Mouse (Mus musculus): Measurements from ENCODE around the gene Xbp1. TPM values are rescaled to one million over a fixed set of nuclear protein-coding genes. Genes with fewer than 3 reads are reported as not detected.
A peak's percentile ranks its signal among the peaks of the same experiment; 100 is the strongest.
"Not testable (repeated sequence)": the region's sequence is repeated elsewhere in the genome, so short reads cannot be mapped to it uniquely, and the experiment has no call there.

Xbp1 gene
- polyA plus RNA-seq, 1 experiment from 2014 or later, result 248 TPM

GRCm38 (mm10) chr11:5533108-5533507 lies 12.6 kb downstream of the Xbp1 start:
- H3K27me3 ChIP-seq (ENCODE audit: control insufficient read depth, insufficient read depth, low read length), result no peaks in the 10 kb centered on the region
- H3K4me1 ChIP-seq (ENCODE audit: control insufficient read depth, insufficient read depth, low read length), result no peaks in the 10 kb centered on the region
- H3K4me2 ChIP-seq (ENCODE audit: low read depth, low read length), result no peak overlapping the region
- H3K9ac ChIP-seq (ENCODE audit: low read length), result no peak overlapping the region
- H3K36me3 ChIP-seq (ENCODE audit: control insufficient read depth, insufficient read depth, low read length), result peaks cover 21% of the 10 kb centered on the region
- H3K9me3 ChIP-seq (replicated peaks; ENCODE audit: control insufficient read depth, low read length), result no peaks in the 10 kb centered on the region
- H3K4me3 ChIP-seq (replicated peaks; ENCODE audit: low read length), result no peak overlapping the region
- no peak overlapping the region for H3K27ac ChIP-seq (ENCODE audit: low read length)
- 74% methylated on average over 5 of the region's 5 CpGs for WGBS
- peak; percentile 64; the same call in 1 of the 2 replicates for ATAC-seq (ENCODE audit: insufficient read depth, low FRiP score)

GRCm38 (mm10) chr11:5537454-5537853 lies 17.0 kb downstream of the Xbp1 start:
- WGBS, result 77% methylated on average over 4 of the region's 4 CpGs
- not testable (repeated sequence) for ATAC-seq (ENCODE audit: insufficient read depth, low FRiP score); H3K9ac ChIP-seq (ENCODE audit: low read length); H3K4me2 ChIP-seq (ENCODE audit: low read depth, low read length); H3K4me3 ChIP-seq (replicated peaks; ENCODE audit: low read length); H3K9me3 ChIP-seq (replicated peaks; ENCODE audit: control insufficient read depth, low read length); H3K27me3 ChIP-seq (ENCODE audit: control insufficient read depth, insufficient read depth, low read length); H3K27ac ChIP-seq (ENCODE audit: low read length)
- peaks cover 20% of the 10 kb centered on the region for H3K36me3 ChIP-seq (ENCODE audit: control insufficient read depth, insufficient read depth, low read length)
- H3K4me1 ChIP-seq (ENCODE audit: control insufficient read depth, insufficient read depth, low read length), result peaks cover 16% of the 10 kb centered on the region

- Histone ChIP-seq H3K36me3 (ENCODE audit: control insufficient read depth, insufficient read depth, low read length) (peaks cover 10% of the 10 kb centered on the region), H3K9ac (ENCODE audit: low read length) (no peak overlapping the region), H3K27me3 (ENCODE audit: control insufficient read depth, insufficient read depth, low read length) (no peaks in the 10 kb centered on the region), H3K4me3 (replicated peaks; ENCODE audit: low read length) (peak overlapping the region; percentile 90), H3K27ac (ENCODE audit: low read length) (no peak overlapping the region), H3K9me3 (replicated peaks; ENCODE audit: control insufficient read depth, low read length) (no peaks in the 10 kb centered on the region), H3K4me2 (ENCODE audit: low read depth, low read length) (peak overlapping the region; percentile 80), H3K4me1 (ENCODE audit: control insufficient read depth, insufficient read depth, low read length) (peaks cover 17% of the 10 kb centered on the region)
- WGBS, result 44% methylated on average over 4 of the region's 4 CpGs
- no peak for ATAC-seq (ENCODE audit: insufficient read depth, low FRiP score)
Measured at GRCm38 (mm10) chr11:5540331-5540730, 19.9 kb downstream of the Xbp1 start.

- Histone ChIP-seq H3K36me3 (ENCODE audit: control insufficient read depth, insufficient read depth, low read length) (peaks cover 10% of the 10 kb centered on the region), H3K27ac (ENCODE audit: low read length) (peak overlapping the region; percentile 63), H3K9me3 (replicated peaks; ENCODE audit: control insufficient read depth, low read length) (no peaks in the 10 kb centered on the region), H3K4me1 (ENCODE audit: control insufficient read depth, insufficient read depth, low read length) (peaks cover 17% of the 10 kb centered on the region), H3K4me3 (replicated peaks; ENCODE audit: low read length) (peak overlapping the region; percentile 90), H3K27me3 (ENCODE audit: control insufficient read depth, insufficient read depth, low read length) (no peaks in the 10 kb centered on the region), H3K9ac (ENCODE audit: low read length) (peak overlapping the region; percentile 96), H3K4me2 (ENCODE audit: low read depth, low read length) (peak overlapping the region; percentile 80)
- no peak for ATAC-seq (ENCODE audit: insufficient read depth, low FRiP score)
- WGBS, result under 1% methylated on average over 28 of the region's 28 CpGs
Measured at GRCm38 (mm10) chr11:5541230-5541798, 20.9 kb downstream of the Xbp1 start.

GRCm38 (mm10) chr11:5541799-5542481 lies 21.5 kb downstream of the Xbp1 start, which contains the start of gene Ccdc117:
Gene Ccdc117, minus strand, starts transcription at chr11:5542187.
- Histone ChIP-seq H3K9ac (ENCODE audit: low read length) (peak within 1 kb of the TSS; percentile 96), H3K27me3 (ENCODE audit: control insufficient read depth, insufficient read depth, low read length) (no peaks in the 10 kb centered on the region), H3K4me1 (ENCODE audit: control insufficient read depth, insufficient read depth, low read length) (peaks cover 17% of the 10 kb centered on the region), H3K4me2 (ENCODE audit: low read depth, low read length) (peak within 1 kb of the TSS; percentile 80), H3K9me3 (replicated peaks; ENCODE audit: control insufficient read depth, low read length) (no peaks in the 10 kb centered on the region), H3K27ac (ENCODE audit: low read length) (peak within 1 kb of the TSS; percentile 63), H3K4me3 (replicated peaks; ENCODE audit: low read length) (peak within 1 kb of the TSS; percentile 90), H3K36me3 (ENCODE audit: control insufficient read depth, insufficient read depth, low read length) (peaks cover 10% of the 10 kb centered on the region)
- ATAC-seq (ENCODE audit: insufficient read depth, low FRiP score), result peak; percentile 99
- under 1% methylated on average over 54 of the region's 65 CpGs for WGBS

DNA sequence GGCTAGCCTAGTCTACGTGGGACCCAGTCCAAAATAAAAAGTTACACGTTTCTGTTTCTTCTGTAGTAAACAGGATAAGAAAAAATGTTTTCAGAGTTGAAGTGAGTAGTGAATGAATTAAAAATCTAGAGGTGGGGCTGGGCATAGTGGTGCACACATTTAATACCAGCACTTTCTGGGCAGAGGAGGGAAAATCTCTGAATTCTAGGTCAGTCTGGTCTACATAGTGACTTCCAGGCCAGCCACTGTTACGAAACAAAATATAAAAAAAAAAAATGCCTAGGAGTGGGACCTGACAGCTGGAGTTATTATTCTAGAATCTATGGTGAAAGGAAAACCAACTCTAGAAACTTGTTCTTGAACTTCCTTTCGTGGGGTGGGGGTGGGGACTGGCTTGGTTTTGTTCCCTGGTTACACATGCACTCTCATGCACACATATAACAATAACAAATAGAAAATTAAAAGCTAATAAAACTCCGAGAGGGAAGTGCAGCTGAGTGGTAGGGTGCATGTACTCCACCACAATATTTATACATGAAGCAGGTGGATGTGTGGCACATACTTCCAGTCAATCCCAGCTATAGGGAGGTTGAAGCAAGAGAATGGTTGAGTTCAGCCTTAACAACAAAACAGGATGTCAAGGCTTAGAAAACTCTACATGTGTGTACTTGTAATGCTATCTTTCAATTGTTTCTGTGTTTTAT lies 22.2 kb downstream of the Xbp1 start:
- Histone ChIP-seq H3K4me1 (ENCODE audit: control insufficient read depth, insufficient read depth, low read length) (peaks cover 17% of the 10 kb centered on the region), H3K27me3 (ENCODE audit: control insufficient read depth, insufficient read depth, low read length) (no peaks in the 10 kb centered on the region), H3K27ac (ENCODE audit: low read length) (peak overlapping the region; percentile 18; the same call in 1 of the 2 replicates), H3K9me3 (replicated peaks; ENCODE audit: control insufficient read depth, low read length) (no peaks in the 10 kb centered on the region), H3K4me2 (ENCODE audit: low read depth, low read length) (peak overlapping the region; percentile 80), H3K36me3 (ENCODE audit: control insufficient read depth, insufficient read depth, low read length) (peaks cover 10% of the 10 kb centered on the region), H3K4me3 (replicated peaks; ENCODE audit: low read length) (peak overlapping the region; percentile 90), H3K9ac (ENCODE audit: low read length) (no peak overlapping the region; the same call in 1 of the 2 replicates)
- ATAC-seq (ENCODE audit: insufficient read depth, low FRiP score), result 0 out of 2 replicates have a peak, but pooled peaks have one; percentile 2
- 46% methylated on average over 5 of the region's 5 CpGs for WGBS

GRCm38 (mm10) chr11:5543281-5543680 lies 22.8 kb downstream of the Xbp1 start:
- 78% methylated on average over 1 of the region's 1 CpGs for WGBS
- no peak for ATAC-seq (ENCODE audit: insufficient read depth, low FRiP score)
- Histone ChIP-seq H3K9ac (ENCODE audit: low read length) (no peak overlapping the region), H3K4me2 (ENCODE audit: low read depth, low read length) (no peak overlapping the region), H3K27me3 (ENCODE audit: control insufficient read depth, insufficient read depth, low read length) (no peaks in the 10 kb centered on the region), H3K9me3 (replicated peaks; ENCODE audit: control insufficient read depth, low read length) (no peaks in the 10 kb centered on the region), H3K36me3 (ENCODE audit: control insufficient read depth, insufficient read depth, low read length) (peaks cover 8% of the 10 kb centered on the region), H3K4me3 (replicated peaks; ENCODE audit: low read length) (no peak overlapping the region), H3K4me1 (ENCODE audit: control insufficient read depth, insufficient read depth, low read length) (peaks cover 16% of the 10 kb centered on the region), H3K27ac (ENCODE audit: low read length) (no peak overlapping the region)

- 73% methylated on average over 1 of the region's 1 CpGs for WGBS
- not testable (repeated sequence) for H3K4me2 ChIP-seq (ENCODE audit: low read depth, low read length); H3K27ac ChIP-seq (ENCODE audit: low read length); H3K36me3 ChIP-seq (ENCODE audit: control insufficient read depth, insufficient read depth, low read length); H3K4me3 ChIP-seq (replicated peaks; ENCODE audit: low read length); H3K27me3 ChIP-seq (ENCODE audit: control insufficient read depth, insufficient read depth, low read length); H3K9me3 ChIP-seq (replicated peaks; ENCODE audit: control insufficient read depth, low read length); H3K9ac ChIP-seq (ENCODE audit: low read length); ATAC-seq (ENCODE audit: insufficient read depth, low FRiP score)
- H3K4me1 ChIP-seq (ENCODE audit: control insufficient read depth, insufficient read depth, low read length), result peaks cover 14% of the 10 kb centered on the region
Measured at GRCm38 (mm10) chr11:5544709-5545108, 24.2 kb downstream of the Xbp1 start.

- H3K4me3 ChIP-seq (replicated peaks; ENCODE audit: low read length), result no peak overlapping the region
- H3K4me1 ChIP-seq (ENCODE audit: control insufficient read depth, insufficient read depth, low read length), result peaks cover 11% of the 10 kb centered on the region
- no peak for ATAC-seq (ENCODE audit: insufficient read depth, low FRiP score)
- 73% methylated on average over 4 of the region's 4 CpGs for WGBS
- no peak overlapping the region for H3K27ac ChIP-seq (ENCODE audit: low read length)
- H3K9ac ChIP-seq (ENCODE audit: low read length), result no peak overlapping the region
- H3K9me3 ChIP-seq (replicated peaks; ENCODE audit: control insufficient read depth, low read length), result no peaks in the 10 kb centered on the region
- H3K4me2 ChIP-seq (ENCODE audit: low read depth, low read length), result no peak overlapping the region
- H3K36me3 ChIP-seq (ENCODE audit: control insufficient read depth, insufficient read depth, low read length), result no peaks in the 10 kb centered on the region
- H3K27me3 ChIP-seq (ENCODE audit: control insufficient read depth, insufficient read depth, low read length), result no peaks in the 10 kb centered on the region
Measured at GRCm38 (mm10) chr11:5545457-5545856, 25.0 kb downstream of the Xbp1 start.

Measured in stomach, embryonic 16.5 days (tissue).